Mouse (Mus musculus) right cerebral cortex, adult 2 months (tissue): ENCODE results near the gene Cux1.
A peak's percentile ranks its signal among the peaks of the same experiment; 100 is the strongest.
"Not testable (repeated sequence)": the region's sequence is repeated elsewhere in the genome, so short reads cannot be mapped to it uniquely, and the experiment has no call there.

Experiments
- DNase-seq, 2 experiments: peaks; one replicate each; pipeline ENCODE4 v3.0.0; 2021 to 2022; ENCODE audit warnings: low spot score in 2 of 2

Gene Cux1

DNA sequence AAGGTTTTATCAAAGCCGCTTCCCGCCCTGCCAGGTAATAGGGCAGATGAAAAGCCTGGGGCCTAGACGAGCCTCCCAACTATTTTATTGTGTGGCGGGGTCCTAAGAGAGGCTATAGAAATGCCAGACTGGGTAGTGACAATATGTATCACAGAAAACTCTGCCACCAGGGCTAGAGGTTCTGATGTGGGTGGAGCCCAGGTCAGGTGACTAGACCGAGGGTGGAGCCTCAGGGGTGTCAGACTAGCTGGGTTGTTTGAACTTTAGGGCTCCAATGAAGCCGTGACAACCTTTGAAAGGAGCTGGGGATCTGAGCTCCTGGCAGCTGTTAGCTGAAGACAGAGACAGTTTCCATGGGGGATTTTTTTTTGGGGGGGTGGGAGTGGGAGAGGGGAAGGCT is 318.8 kb downstream of the Cux1 start:
- DNase-seq: no peak

DNA sequence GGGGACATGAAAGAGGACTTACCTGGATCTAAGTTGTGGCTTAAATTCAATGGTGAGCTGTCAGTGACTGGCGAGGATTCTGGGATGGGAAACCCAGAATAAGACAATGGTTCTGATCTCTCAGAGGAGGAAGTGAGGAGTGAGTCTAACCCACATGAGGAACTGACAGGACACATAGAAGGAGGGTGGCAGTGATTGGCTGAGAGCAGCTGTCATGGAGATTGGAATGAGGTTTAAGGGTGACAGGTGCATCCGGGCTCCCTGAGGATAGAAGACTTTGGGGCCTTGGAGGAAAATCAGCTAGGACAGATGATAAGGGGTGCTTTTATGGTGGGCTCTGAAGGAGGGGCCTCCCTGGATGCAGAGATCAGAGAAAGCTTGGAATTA is 320.8 kb downstream of the Cux1 start, which contains the start of gene Sh2b2:
Gene Sh2b2 (minus strand): TSS at position 105 of the 387 bp plus-strand sequence.
- DNase-seq: no peak

DNA sequence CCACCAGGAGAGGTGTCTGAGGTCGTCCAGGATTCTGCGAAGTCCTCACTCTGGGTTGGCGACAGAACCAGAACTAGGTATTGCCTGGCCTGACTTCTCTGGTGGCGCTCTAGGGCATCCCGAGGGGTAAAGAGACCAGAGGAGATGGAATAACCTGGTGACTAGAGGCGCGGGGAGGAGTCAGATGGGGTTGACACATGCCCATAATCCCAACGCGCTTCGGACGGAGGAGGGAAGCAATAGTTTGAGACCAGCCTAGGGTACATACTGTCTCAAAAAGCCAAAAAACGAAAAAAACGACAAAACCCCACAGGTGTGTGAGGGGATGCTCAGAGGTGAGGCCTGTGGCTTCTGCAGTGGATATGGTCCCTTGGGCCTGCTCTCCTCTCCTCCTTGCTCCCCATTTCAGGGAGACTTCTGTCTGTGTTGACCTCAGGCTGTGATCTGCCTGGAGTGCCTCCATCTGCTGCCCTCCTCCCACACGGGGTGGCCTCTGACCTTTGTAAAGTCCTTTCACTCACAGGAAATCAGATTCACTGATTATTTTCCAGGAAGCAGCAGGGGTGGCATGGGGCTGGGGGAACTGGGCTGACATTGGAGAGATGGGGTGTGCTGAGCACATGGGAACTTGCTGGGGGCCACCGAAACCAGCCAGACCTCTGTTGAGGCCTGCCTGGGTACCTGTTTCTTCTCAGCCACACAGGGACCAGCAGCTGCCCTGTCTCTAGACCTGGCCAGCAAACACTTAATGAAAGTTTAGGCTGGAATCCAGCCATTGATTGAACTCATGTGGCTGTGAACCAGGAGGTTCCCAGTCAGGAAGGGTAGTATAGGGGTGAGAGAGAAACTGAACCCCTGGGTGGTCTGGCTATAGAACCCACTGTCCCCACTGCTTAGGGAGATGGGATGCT is 321.5 kb downstream of the Cux1 start:
- DNase-seq: no peak

DNA sequence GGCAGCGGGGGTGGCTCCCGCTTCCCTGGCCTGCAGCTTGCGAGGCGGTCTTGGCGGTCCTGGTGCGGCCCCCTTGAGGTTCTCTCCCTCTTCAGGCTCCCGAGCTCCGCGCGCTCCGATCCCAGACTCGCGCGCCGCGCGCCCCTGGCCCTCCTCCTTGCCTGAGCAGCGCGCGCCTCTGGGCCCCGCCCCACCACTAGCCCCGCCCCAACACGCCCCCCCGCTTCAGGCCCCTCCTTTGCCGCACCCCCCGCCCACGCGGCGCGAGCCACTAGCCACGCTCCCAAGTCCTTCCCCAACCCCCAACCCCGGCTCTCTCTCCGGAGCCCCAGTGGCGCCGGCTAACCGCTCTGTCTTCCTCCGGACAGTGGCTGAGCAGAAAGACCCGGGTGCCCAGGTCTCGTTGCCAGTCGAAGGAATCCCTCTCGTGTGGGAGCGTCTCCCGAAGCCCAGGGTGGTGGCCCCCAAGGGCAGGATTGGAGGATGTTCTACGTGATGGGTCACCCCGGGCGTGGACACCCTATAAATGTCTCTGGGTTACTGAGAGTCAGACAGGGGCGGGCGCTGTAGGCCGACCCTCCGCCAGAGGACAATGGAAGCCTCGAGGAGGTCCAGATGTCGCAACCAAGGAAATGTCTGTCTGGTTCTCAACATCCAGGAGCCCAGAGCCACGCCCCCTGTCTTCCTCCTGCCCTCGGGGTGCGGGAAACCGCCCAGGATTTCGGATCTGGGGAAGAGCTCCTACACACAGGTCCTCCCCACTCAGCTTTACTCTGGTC is 322.3 kb downstream of the Cux1 start:
- peak; percentile 85 to 89 for DNase-seq

DNA sequence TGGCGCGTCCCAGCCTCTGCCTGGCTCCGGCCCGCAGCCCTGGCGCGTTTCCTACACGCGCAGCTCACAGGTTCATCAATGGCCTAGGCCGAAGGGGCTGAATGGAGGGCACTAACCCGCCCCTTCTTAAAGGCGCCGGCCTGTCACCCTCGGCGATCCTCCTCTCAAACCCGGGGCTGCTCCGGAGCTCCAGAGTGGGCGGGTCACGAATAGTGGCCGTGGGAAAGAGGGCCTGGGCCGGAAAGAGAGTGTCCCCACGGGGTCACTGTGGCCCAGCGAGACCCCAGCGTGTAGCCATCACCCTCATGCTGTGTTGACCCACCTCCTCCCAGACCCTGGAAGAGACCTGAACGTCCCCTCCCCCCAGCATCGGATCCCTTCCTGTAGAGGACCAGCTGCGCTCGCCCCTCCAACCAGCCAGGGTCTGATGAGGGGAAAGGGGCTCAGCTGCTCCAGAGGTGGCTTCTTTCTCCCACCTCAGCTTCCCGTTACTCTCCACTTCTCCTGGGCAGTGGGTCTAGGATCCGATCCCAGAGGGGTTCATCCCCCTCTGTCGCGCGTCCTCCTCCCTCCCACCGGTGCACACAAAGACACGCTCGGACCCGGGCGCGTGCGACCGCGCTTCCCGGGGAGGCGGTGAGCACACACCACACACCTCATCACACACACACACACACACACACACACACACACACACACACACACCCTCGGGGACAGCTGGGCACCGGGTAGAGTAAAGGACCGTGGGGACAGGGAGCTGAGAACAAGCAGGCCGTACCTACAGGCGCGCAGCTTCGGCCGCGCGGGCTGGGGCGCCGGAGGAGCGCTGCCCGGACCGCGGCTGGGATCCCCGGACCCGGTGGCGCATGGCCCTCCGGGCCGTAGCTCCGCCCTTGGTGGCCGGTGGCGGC is 323.2 kb downstream of the Cux1 start:
- DNase-seq: peak in 1 of 2 experiments; percentile 21

DNA sequence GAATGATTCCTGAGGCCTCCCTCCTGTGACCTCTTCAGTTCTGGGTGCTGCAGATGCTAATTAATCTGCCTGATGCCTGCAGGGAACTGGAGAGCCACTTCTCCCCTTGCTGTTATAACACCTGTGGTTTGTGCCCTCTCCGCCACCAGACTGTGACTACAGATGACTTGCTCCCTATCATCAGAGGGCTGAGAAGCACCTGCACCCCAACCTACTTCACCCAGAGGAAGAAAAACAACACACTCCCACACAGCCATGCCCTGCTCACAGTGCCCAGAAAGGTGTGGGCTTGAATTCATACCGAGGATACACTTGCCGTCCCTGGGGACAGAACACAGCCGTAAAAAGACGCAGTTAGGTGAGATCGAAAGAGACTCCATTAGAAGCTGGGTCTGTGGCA is 326.1 kb downstream of the Cux1 start:
- DNase-seq: no peak

DNA sequence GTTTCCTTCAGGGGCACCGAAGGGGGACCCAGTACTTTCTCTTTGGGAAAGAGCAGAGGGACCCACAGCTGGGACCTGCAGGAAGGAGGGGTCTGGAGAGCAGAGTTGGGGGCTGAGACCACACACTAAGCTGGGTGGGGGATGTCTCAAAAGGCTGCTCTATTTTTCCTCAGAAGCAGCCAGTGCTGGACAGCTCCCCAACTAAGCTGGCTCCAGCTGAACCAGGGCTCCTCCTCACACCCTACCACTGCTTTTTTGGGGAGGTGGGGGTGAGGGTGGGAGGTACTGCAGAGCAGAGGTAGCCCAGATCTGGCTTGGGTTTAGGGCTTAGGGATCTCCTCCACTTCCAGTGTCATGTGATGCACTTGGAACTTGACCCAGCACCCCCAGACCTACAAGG is 326.9 kb downstream of the Cux1 start:
- DNase-seq: no peak

DNA sequence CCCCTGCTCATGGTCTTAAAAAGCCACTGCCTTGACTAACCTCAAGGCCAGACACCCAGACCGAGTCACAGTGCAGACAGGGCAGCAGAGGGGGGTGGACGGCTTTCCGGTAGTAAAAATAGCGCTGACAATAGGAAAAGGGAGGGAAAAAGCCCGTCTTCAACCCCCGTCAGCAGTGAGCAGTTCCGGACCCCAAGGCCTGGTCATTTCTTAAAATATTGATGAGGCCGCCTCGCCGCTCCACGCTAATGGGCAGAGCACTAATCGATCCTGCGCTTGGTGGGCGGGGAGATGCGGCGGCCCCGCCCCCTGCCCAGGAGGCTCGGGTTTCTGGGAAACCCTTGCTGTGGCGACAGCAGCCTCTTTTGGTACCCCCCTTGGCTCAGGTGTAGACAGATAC is 329.7 kb downstream of the Cux1 start:
- DNase-seq: no peak

DNA sequence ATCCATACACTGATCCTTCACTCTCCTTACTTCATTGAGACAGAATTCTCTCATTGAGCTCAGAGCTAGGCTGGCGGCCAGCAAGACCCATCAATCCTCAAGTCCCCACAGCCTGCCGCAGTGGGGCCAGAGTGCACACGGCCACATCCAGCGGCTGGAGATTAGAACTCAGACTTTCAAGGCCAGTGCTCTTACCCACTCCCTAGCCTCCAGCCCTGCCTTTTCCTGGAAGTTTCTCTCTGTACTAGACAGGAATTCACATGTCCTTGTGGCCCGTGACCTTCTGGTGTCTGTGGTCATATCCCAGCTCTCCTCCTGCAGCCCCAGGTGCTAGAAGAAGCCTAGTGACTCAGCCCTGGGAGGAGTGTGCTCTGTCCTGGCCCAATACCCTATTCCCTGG is 330.7 kb downstream of the Cux1 start:
- DNase-seq: no peak

DNA sequence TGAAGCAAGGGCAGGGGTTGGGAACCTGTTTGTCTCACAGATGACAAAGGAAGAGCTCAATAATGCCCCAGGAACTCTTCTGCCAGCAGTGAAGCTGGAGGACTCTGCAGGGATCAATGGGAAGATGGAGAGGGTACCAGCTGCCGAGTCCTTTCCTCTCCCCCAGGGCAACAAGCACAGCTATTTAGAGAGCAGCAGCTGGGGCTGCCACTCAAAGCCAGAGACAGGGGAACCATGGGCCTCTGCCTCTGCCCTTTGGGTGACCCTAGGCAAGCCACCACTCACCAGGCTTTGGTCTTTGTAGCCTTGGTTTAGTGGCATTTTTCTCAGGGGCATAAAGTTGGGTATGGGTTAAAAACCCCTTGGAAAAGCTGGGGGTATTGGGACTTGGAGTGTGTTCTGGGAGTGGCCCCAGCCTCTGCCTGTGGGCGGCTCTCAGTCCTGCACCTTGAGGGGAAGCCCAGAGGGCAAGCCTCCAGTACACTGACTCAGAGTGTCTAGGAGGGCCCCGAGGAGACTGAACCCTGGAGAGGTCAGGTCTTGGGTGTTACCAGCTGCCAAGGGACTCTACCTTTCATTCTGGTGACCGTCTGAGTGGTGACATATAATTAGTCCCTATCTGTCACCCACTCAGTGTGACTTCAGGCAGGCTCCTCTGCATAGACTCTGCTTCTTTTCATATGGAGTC is 336.8 kb downstream of the Cux1 start:
- no peak for DNase-seq

DNA sequence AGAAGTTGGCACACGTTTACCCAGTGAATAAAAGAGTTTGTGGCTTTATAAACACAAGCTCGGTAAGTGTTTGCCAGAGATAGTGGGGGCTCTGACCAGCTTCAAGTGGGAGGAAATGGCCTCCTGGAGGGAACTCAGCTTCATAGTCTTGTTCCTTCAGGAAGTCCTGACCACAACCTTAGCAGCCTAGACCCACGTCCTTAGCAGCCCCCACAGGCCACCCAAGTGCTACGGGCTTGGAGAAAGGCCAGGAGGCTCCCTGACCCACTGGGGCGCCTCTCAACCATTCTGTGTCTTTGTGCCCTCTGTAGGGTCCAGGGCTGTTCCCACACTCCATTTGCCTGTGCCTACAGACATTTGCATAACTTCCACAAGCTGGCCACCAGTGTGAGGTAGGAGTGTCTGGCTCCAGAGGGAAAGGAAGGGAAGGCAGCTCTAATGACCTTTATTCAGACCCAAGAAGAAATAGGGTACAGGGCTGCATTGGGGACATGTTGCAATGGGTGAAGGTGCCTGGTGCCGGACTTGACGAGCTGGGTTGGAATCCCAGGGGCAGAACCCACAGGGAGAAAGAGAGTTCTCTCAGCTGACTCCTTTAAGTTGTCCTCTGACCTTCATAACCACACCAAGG is 340.9 kb downstream of the Cux1 start:
- DNase-seq: no peak

DNA sequence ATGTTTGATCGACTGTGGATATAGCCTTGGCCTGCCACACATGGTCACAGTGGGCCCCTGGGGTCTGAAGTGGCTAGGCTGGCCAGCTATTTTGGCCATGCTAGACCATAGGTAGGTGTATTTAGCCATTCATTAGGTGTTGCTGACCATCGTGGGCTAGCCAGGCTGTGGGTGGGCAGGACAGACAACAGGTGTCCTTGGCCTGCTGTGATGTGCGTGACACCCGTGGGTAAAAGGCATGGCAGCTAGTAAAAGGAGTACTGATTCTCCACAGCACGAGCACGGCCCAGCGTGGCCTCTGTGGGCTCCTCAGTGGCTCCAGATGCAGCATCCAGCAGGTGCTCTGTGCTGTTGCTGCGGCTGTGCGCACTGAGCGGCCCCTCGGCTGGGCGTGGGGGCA is 348.7 kb downstream of the Cux1 start:
- no peak for DNase-seq

DNA sequence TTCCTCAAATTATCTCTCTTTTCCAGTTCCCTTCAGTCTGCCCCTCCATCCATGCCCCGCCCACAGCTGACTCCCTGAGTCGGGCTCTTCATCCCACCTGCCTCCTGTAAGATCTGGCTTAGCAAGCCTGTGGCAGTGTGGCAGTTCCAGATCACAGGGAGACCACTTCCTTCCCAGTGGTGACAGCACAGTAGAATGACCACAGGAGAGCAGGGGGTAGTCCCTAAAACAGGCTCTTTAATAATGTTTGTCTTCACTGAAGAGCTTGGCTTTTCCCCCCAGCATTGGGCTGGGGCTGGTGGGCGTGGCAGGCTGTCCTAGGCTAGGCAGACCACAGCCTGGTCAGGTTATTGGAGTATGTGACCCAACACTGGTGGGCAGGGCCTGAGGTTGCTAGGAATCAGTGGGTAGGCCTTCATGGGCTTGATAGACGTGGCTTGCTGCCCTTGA is 349.3 kb downstream of the Cux1 start:
- no peak for DNase-seq

DNA sequence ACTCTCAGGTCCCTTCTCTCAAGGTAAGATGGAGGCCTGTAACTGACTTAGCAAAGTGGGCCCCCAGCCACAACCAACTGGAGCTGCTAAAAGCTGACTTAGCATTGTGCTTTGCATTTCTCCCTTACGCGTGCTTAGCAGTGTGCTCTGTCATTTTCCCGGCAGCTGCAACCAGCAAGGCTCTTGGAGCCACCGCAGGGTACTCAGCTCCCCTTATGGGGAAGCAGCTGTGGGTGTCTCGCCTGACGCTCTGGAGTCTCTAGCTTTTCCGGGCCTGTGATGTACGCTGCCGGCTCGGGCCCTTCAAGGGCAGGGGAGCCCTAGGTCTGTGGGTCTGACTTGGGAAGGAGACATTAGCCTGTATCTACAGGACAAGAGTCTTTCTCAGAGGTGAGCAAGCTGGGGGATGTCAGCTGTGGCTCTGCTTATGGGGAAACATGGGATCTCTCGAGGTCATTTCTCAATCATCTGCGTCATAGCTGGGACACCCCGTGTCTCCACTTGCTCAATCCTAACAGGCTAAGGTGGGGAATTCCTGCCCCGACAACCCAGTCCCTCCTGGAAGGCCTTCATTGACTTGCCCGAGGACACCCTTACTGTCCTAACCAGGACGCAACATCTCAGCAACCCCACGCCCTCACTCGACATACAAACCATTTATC is 350.2 kb downstream of the Cux1 start:
- DNase-seq: no peak

DNA sequence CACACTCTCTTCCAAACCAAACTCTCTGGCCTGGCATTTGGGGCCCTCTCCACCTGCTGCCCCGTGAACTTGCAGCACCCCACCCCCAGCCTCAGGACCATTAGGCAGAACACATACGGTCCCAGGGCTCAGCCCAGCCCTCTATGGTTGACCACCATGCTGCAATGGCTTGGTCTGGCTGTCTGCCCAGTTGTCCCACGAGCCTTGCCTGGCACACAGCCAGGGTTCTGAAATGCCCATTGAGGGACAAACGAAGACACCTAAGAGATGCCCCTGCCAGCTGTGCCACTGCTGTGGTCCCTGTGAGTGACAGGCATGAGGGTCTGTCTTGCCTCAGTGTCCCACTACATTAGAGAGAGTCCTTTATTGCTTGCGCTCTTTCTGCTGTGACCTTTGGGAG is 351.3 kb downstream of the Cux1 start:
- DNase-seq: no peak

DNA sequence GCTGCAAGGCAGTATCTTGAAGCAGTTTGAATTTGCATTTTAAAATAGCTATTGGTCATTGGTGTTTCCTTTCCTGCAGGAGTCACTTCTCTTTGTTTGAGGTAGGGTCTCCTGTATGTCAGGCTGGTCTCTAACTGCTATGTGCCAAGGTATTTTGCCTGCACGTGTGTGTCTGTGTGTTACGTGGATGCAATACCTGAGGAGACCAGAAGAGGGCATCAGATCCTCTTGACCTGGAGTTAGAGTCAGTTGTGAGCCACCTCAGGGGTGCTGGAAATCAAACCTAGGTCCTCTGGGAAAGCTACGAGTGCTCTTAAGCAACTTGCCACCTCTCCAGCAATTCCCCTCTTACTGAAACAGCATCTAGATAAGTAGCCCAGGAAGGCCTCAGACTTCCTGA is 352.1 kb downstream of the Cux1 start:
- DNase-seq: no peak

DNA sequence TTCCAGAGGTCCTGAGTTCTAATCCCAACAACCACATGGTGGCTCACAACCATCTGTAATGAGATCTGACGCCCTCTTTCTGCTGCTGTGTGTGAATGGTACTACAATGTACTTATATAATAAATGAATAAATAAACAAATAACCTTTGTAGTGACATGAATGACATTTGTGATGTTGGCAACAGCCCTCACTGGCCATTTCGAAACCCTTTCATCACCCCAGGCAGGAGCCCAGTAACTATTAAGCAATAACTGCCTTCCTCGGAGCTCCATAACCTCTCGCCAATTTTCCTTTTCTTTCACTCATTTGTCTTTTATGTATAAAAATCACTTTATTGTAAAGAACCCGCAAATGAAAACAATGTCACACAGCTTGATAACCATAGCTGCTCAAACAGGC is 353.6 kb downstream of the Cux1 start:
- DNase-seq: no peak

DNA sequence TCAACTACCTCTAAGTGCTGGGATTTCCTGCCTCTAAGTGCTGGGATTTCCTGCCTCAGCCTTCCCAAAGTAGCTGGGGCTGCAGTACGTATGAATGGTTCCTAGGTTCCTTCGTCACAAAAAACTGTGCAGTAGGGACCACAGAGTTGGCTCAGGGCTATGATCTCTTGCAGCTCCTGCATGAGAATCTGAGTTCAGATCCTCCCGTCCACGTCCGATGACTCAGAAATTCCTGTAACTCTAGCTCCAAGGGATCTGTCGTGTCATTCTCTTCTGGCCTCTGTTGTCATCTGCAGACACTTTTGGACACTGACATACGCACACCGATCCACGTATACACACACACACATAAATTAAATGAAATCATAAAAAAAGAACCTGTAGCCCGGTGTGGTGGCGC is 354.6 kb downstream of the Cux1 start:
- no peak for DNase-seq

DNA sequence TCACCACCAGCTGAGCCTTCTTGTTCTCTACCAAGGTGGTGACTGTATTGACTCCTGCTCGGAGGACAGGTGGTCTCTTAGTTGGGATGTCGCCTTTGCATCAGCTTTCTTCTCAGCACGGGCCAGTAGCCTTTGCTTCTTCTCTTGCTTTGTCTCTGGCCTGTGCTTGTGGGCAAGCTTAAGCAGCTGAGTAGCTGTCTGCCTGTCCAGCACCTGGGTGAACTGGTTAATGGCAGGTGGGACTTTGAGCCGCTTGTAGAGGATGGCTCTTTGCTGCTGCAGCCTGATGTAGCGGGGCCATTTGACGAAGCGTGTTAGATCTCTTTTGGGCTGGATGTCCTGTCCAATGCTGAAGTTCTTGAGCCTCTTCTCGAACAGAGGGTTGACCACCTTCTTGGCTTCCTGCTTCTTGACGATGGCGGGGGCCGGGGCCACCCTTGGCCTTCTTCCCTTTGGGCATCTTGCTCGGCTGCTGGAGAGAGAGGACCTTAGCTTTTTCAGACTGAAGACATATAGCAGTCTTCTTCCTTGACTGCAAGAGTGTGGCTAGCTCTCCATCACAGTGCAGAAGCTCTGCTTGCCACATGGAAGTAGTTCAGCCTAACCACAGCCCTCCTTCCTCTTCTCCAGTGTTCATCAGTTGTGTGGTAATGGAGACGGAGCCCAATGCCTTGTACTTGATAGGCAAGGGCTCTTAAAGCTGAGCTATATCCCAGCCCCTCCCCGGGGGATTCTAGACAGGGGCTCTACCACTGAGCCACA is 355.8 kb downstream of the Cux1 start:
- not testable (repeated sequence) for DNase-seq
